Mouse (Mus musculus) embryonic facial prominence, embryonic 10.5 days (tissue): ENCODE measurements around the gene Vwce. TPM values are rescaled to one million over a fixed set of nuclear protein-coding genes. Genes with fewer than 3 reads are reported as not detected.

Source experiments
- DNase-seq: peaks from one replicate; pipeline ENCODE4 v3.0.0-alpha.2; 2017; ENCODE audit warnings: low spot score
- H3K27ac ChIP-seq: fragments of 300-500 bp; sonication (generic); replicated peaks from 2 replicates; pipeline ENCODE4 v1.5.1; 2016; ENCODE audit warnings: mild to moderate bottlenecking
- H3K27me3 ChIP-seq: fragments of 300-500 bp; sonication (generic); replicated peaks from 2 replicates; pipeline ENCODE4 v1.6.1; 2016; ENCODE audit warnings: low read depth, mild to moderate bottlenecking; ENCODE audit not compliant: poor library complexity, severe bottlenecking
- H3K36me3 ChIP-seq: fragments of 300-500 bp; sonication (generic); replicated peaks from 2 replicates; pipeline ENCODE4 v1.6.1; 2016; ENCODE audit warnings: mild to moderate bottlenecking, moderate library complexity
- H3K4me1 ChIP-seq: fragments of 300-500 bp; sonication (generic); 2 replicates; pipeline ENCODE4 v1.6.1; 2016
- H3K4me3 ChIP-seq: fragments of 300-500 bp; sonication (generic); 2 replicates; pipeline ENCODE4 v1.5.1; 2016; ENCODE audit warnings: mild to moderate bottlenecking, moderate library complexity
- H3K9me3 ChIP-seq: fragments of 300-500 bp; sonication (generic); 2 replicates; pipeline ENCODE4 v1.6.1; 2016; ENCODE audit warnings: mild to moderate bottlenecking
- WGBS: fragments of 180-500 bp; shearing (Covaris S2); methylation state at CpG from one replicate; pipeline ENCODE4 v1.1.7; 2016; 5-methylcytosine and 5-hydroxymethylcytosine counted together
- polyA plus RNA-seq: library from polyadenylated mRNA; unstranded; fragments of >200 nt; fragmentation: Nextera tagmentation; extraction: Ambion mirVana; gene quantifications from 2 replicates; pipeline ENCODE4 v1.2.1, GENCODE M21; 2016

The Vwce gene
- polyA plus RNA-seq, 1 experiment from 2014 or later = 1.8 TPM

- no peak overlapping the region for H3K27ac ChIP-seq
- no peaks in the 10 kb centered on the region for H3K9me3 ChIP-seq
- DNase-seq = no peak
- H3K4me1 ChIP-seq = peaks cover 11% of the 10 kb centered on the region
- H3K4me3 ChIP-seq = no peak overlapping the region
- H3K36me3 ChIP-seq = no peaks in the 10 kb centered on the region
- H3K27me3 ChIP-seq = no peaks in the 10 kb centered on the region
- WGBS = 84% methylated on average over 2 of the region's 2 CpGs
These were observed 24.4 kb downstream of the Vwce start for GRCm38 (mm10) chr19:10658406-10658805.

- H3K27ac ChIP-seq = no peak overlapping the region
- no peaks in the 10 kb centered on the region for H3K27me3 ChIP-seq
- 76% methylated on average over 5 of the region's 5 CpGs for WGBS
- no peaks in the 10 kb centered on the region for H3K36me3 ChIP-seq
- no peak for DNase-seq
- no peak overlapping the region for H3K4me3 ChIP-seq
- peaks cover 9% of the 10 kb centered on the region for H3K4me1 ChIP-seq
- no peaks in the 10 kb centered on the region for H3K9me3 ChIP-seq
These were observed 27.4 kb downstream of the Vwce start for GRCm38 (mm10) chr19:10661373-10661772.

GRCm38 (mm10) chr19:10661919-10662318 is 27.9 kb downstream of the Vwce start:
- peaks cover 5% of the 10 kb centered on the region; the same call in 1 of the 2 replicates for H3K4me1 ChIP-seq
- no peaks in the 10 kb centered on the region for H3K27me3 ChIP-seq
- no peaks in the 10 kb centered on the region for H3K36me3 ChIP-seq
- WGBS = 85% methylated on average over 2 of the region's 2 CpGs
- no peaks in the 10 kb centered on the region for H3K9me3 ChIP-seq
- H3K27ac ChIP-seq = no peak overlapping the region
- H3K4me3 ChIP-seq = no peak overlapping the region
- no peak for DNase-seq

- peaks cover 4% of the 10 kb centered on the region; the same call in 1 of the 2 replicates for H3K4me1 ChIP-seq
- WGBS = 63% methylated on average over 3 of the region's 3 CpGs
- no peaks in the 10 kb centered on the region for H3K9me3 ChIP-seq
- no peak for DNase-seq
- H3K27me3 ChIP-seq = no peaks in the 10 kb centered on the region
- no peak overlapping the region for H3K27ac ChIP-seq
- no peaks in the 10 kb centered on the region for H3K36me3 ChIP-seq
- H3K4me3 ChIP-seq = no peak overlapping the region
These were observed 28.7 kb downstream of the Vwce start for GRCm38 (mm10) chr19:10662665-10663064.

- Histone ChIP-seq H3K9me3 (no peaks in the 10 kb centered on the region), H3K27ac (no peak overlapping the region), H3K4me3 (no peak overlapping the region), H3K27me3 (no peaks in the 10 kb centered on the region), H3K36me3 (no peaks in the 10 kb centered on the region), H3K4me1 (no peaks in the 10 kb centered on the region)
- WGBS = 60% methylated on average over 3 of the region's 3 CpGs
- DNase-seq = no peak
These were observed 31.1 kb downstream of the Vwce start for GRCm38 (mm10) chr19:10665093-10665492.

GRCm38 (mm10) chr19:10665499-10665898 is 31.5 kb downstream of the Vwce start:
- Histone ChIP-seq H3K27me3 (no peaks in the 10 kb centered on the region), H3K27ac (no peak overlapping the region), H3K9me3 (no peaks in the 10 kb centered on the region), H3K4me3 (no peak overlapping the region), H3K36me3 (no peaks in the 10 kb centered on the region), H3K4me1 (no peaks in the 10 kb centered on the region)
- peak; percentile 68 for DNase-seq
- WGBS = 23% methylated on average over 2 of the region's 2 CpGs

GRCm38 (mm10) chr19:10671319-10671718 is 37.3 kb downstream of the Vwce start:
- DNase-seq = no peak
- WGBS = 81% methylated on average over 4 of the region's 4 CpGs
- Histone ChIP-seq H3K9me3 (no peaks in the 10 kb centered on the region), H3K4me1 (no peaks in the 10 kb centered on the region), H3K27me3 (no peaks in the 10 kb centered on the region), H3K36me3 (no peaks in the 10 kb centered on the region), H3K27ac (no peak overlapping the region), H3K4me3 (no peak overlapping the region)

- Histone ChIP-seq H3K36me3 (no peaks in the 10 kb centered on the region), H3K27ac (no peak overlapping the region), H3K27me3 (no peaks in the 10 kb centered on the region), H3K4me1 (no peaks in the 10 kb centered on the region), H3K4me3 (no peak overlapping the region), H3K9me3 (no peaks in the 10 kb centered on the region)
- 75% methylated on average over 9 of the region's 9 CpGs for WGBS
- DNase-seq = no peak
These were observed 37.9 kb downstream of the Vwce start for GRCm38 (mm10) chr19:10671854-10672417.

- Histone ChIP-seq H3K4me1 (no peaks in the 10 kb centered on the region), H3K27me3 (no peaks in the 10 kb centered on the region), H3K36me3 (no peaks in the 10 kb centered on the region), H3K4me3 (no peak overlapping the region), H3K27ac (no peak overlapping the region), H3K9me3 (no peaks in the 10 kb centered on the region)
- no peak for DNase-seq
- WGBS = 59% methylated on average over 1 of the region's 1 CpGs
These were observed 39.3 kb downstream of the Vwce start for GRCm38 (mm10) chr19:10673275-10673674.

GRCm38 (mm10) chr19:10676656-10677055 is 42.6 kb downstream of the Vwce start:
- no peak overlapping the region for H3K27ac ChIP-seq
- no peaks in the 10 kb centered on the region for H3K27me3 ChIP-seq
- H3K36me3 ChIP-seq = no peaks in the 10 kb centered on the region
- WGBS = 84% methylated on average over 16 of the region's 16 CpGs
- no peak overlapping the region for H3K4me3 ChIP-seq
- no peak for DNase-seq
- H3K9me3 ChIP-seq = no peaks in the 10 kb centered on the region
- no peaks in the 10 kb centered on the region for H3K4me1 ChIP-seq

GRCm38 (mm10) chr19:10677915-10678771 is 44.1 kb downstream of the Vwce start, which contains the start of gene Pga5:
Pga5 (minus strand) TSS chr19:10678071.
- Histone ChIP-seq H3K27me3 (no peaks in the 10 kb centered on the region), H3K4me3 (no peak within 1 kb of the TSS), H3K27ac (no peak within 1 kb of the TSS), H3K4me1 (no peaks in the 10 kb centered on the region), H3K9me3 (no peaks in the 10 kb centered on the region), H3K36me3 (no peaks in the 10 kb centered on the region)
- DNase-seq = peak; percentile 62
- 48% methylated on average over 6 of the region's 6 CpGs for WGBS

GRCm38 (mm10) chr19:10678772-10679067 is 44.7 kb downstream of the Vwce start:
- WGBS = 83% methylated on average over 1 of the region's 1 CpGs
- Histone ChIP-seq H3K27ac (no peak overlapping the region), H3K9me3 (no peaks in the 10 kb centered on the region), H3K27me3 (no peaks in the 10 kb centered on the region), H3K36me3 (no peaks in the 10 kb centered on the region), H3K4me1 (no peaks in the 10 kb centered on the region), H3K4me3 (no peak overlapping the region)
- no peak for DNase-seq

GRCm38 (mm10) chr19:10681571-10681970 is 47.6 kb downstream of the Vwce start:
- Histone ChIP-seq H3K4me1 (no peaks in the 10 kb centered on the region), H3K36me3 (no peaks in the 10 kb centered on the region), H3K9me3 (no peaks in the 10 kb centered on the region), H3K27ac (no peak overlapping the region), H3K27me3 (no peaks in the 10 kb centered on the region), H3K4me3 (no peak overlapping the region)
- no peak for DNase-seq
- 62% methylated on average over 4 of the region's 4 CpGs for WGBS
